Mouse (Mus musculus): ENCODE data around the gene Srek1ip1. TPM values are rescaled to one million over a fixed set of nuclear protein-coding genes. Genes with fewer than 3 reads are reported as not detected.

Srek1ip1 gene
- total RNA-seq, 2 experiments from 2014 or later = 13.3 to 13.5 TPM

GRCm38 (mm10) chr13:104841937-104842336, 49.7 kb downstream of the Srek1ip1 start:
- no peak for DNase-seq

- DNase-seq = no peak
Measured at GRCm38 (mm10) chr13:104843295-104844089, 51.2 kb downstream of the Srek1ip1 start.

DNA sequence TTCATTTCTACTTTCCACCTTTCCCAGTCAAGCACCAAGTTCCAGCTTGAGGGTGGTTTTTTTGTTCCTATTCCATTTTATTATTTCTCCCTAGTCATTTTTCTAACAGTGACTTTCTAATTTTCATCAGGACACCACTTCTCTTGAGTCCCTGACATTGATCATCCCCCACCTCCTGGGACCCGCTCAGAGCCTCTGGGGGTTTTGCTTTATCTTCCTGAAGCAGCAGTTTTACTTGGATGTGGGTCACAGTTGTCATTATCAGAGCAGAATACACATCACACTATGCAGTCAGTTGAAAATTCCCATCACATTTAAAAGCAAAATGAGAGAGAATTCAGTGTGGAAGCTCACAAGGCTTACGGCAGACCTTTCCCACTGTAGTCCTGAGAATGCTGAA, 61.4 kb downstream of the Srek1ip1 start:
- no peak for DNase-seq

DNA sequence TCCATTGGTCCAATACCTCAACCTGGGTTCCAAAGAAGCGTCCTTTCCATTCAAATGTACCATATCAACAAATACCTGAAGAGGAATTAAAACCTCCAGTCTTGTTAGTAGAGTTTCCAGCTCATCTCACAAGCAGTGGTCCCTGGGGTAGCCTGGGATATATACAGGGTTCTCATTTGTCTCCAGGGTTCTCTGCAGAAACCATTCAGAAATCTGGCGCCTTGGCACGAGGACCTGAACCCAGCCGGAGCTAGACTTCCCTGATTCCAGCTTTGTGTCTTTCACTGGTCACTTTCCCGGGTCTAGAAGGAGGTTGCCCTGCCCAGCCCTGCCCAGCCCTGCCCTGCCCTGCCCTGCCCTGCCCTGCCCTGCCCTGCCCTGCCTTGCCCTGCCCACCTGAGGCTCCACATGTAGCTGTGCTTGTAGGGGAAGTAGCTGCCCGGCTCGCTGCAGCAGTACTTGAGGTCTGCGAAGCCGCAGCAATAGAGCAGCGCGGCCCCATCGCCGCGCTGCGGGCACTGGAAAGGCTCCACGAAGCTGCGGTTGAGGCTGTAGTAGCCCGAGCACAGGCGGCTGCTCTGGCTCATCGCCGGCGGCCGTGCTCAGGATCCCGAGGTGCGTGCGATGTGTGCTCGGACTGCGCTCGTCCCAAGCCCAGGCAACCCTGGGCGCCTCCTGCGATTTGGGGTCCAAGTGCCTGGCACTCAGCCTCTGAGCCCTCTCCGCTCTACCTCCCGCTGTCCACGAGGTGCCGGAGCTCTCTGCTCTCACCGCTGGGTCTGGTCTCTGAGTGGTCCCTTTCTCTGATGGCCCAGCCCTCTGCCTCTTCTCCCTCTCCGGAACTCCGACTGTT, 71.1 kb downstream of the Srek1ip1 start, which contains the start of gene Shisal2b:
TSS of gene Shisal2b (minus strand) at position 767 of the 853 bp plus-strand sequence.
- DNase-seq = peak; percentile 38

DNA sequence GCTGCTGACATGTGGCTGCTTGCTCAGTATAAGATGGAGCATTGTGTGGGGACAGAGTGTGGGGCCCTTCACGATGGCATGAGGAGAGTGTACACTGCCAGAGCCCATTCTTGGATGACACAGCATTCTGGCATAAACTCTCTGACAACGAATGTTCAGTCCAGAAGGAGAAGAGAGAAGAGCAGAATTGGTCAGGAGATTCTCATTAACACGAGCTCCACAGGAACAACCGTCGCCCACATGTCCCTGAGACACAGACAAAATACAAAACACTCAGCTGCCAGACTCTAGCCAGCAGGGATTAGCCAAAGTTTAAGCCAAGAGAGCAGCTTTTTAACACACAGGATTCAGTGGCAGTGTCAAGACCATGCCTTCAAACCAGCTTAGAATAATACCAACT, 74.4 kb downstream of the Srek1ip1 start:
- DNase-seq = no peak

GRCm38 (mm10) chr13:104869907-104870306, 77.6 kb downstream of the Srek1ip1 start:
- DNase-seq = no peak

GRCm38 (mm10) chr13:104878508-104878907, 86.2 kb downstream of the Srek1ip1 start:
- no peak for DNase-seq

DNA sequence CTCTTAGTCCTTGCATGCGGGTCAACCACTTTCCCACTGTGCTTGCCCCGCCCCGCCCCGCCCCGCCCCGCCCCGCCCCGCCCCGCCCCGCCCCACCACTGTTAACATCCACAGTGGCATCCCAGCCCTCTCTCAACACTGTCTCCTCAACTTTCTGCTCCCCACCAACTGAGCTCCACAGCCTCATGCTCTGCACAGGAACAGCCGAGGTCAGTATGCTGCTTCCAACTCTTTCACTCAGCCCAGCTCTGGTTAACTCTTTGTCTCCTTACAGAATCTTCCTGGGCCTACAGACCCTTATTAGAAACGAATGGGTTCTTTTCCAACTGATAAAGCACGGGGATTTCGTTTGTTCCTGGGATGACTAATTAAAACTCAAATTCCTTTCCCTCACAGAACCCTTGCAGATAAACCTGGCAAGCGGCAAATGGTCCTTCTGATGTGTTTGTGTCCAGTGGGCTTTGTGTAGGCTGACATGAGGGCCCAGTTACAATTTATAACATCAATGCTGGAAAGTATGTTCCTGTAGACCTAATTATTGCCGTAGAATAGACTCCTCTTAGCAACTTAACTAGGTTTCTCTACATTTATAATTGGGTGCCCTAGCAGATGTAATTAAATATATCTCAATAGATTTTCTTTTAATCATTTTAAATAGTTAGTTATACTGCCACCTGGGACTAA, 91.4 kb downstream of the Srek1ip1 start:
- no peak for DNase-seq

DNA sequence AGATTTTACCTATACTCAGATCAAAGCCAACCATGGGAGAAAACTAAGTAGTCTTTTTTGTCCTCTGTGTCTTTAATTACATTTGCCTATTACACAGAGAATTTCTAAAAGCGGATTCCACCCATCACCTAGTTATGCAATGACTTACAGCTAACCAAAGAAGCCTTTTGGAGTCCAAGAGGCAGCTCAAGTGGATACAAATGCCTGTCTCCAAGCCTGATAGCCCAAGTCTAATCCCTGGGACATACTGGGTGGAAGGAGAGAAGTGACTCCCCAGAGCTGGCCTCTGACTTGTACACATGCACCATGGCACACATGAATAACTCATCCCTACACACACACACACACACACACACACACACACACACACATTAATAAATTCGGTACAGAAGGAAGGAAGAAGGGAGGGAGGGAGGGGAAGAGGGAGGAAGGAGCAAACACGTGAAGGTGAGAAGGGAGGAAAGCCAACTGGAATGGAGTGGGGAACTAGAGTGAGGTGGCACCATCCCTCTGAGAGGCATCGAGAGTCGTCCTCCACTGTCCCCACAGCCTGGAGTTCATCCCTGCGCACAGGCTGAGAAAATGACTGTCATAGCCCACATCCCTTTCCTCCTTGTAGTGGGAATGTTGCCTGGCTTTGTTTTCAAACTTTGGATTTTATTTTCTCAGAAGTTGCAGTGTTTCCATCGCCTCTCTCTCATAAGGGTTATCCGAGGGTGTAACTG, 94.2 kb downstream of the Srek1ip1 start:
- DNase-seq = no peak

Other genes starting within 250 kb of the Srek1ip1 start
- gene Cwc27, start 24.7 kb downstream of the Srek1ip1 start, total RNA-seq (2021) = 10 to 100 TPM; 13.5 to 18.6 TPM
- gene Shisal2b, start 71.4 kb downstream of the Srek1ip1 start, total RNA-seq (2021) = not detected